Mouse (Mus musculus): ENCODE data around the gene Megf8.

GRCm38 (mm10) chr7:25390986-25391385 lies 74.0 kb downstream of the Megf8 start:
- TF ChIP-seq CTCF (IDR thresholded peaks at IDR 0.05; ENCODE audit: borderline replicate concordance, extremely low read depth, insufficient read depth, insufficient read length) = no peak
- no peak for TF ChIP-seq POLR2A (IDR thresholded peaks at IDR 0.05; ENCODE audit: borderline replicate concordance, extremely low read depth, insufficient read depth, insufficient read length, poor library complexity, severe bottlenecking)

Measured in brain, embryonic 14.5 days (tissue).